Mouse (Mus musculus) stomach, embryonic 16.5 days (tissue): ENCODE measurements around the gene Baiap2. TPM values are rescaled to one million over a fixed set of nuclear protein-coding genes. Genes with fewer than 3 reads are reported as not detected.

ENCODE experiments used
- ATAC-seq: fragments of 200-750 bp; cut with Nextera tagmentation; 2 replicates; pipeline ENCODE4 v1.8.0; 2017; ENCODE audit warnings: moderate number of reproducible peaks, moderate TSS enrichment; ENCODE audit not compliant: insufficient read depth, low FRiP score
- H3K27ac ChIP-seq: fragments of 300-500 bp; sonication (generic); 2 replicates; pipeline ENCODE4 v1.5.1; 2014; ENCODE audit warnings: low read length
- H3K27me3 ChIP-seq: fragments of 300-500 bp; sonication (generic); 2 replicates; pipeline ENCODE4 v1.6.1; 2014; ENCODE audit warnings: low read length, control low read depth, mixed read lengths; ENCODE audit not compliant: control insufficient read depth, insufficient read depth
- H3K36me3 ChIP-seq: fragments of 300-500 bp; sonication (generic); 2 replicates; pipeline ENCODE4 v1.6.1; 2014; ENCODE audit warnings: low read length; ENCODE audit not compliant: control insufficient read depth, insufficient read depth
- H3K4me1 ChIP-seq: fragments of 300-500 bp; sonication (generic); 2 replicates; pipeline ENCODE4 v1.6.1; 2014; ENCODE audit warnings: low read length, control low read depth, mixed read lengths; ENCODE audit not compliant: control insufficient read depth, insufficient read depth
- H3K4me2 ChIP-seq: fragments of 300-500 bp; sonication (generic); 2 replicates; pipeline ENCODE4 v1.6.1; 2014; ENCODE audit warnings: low read depth, low read length, mixed read lengths
- H3K4me3 ChIP-seq: fragments of 300-500 bp; sonication (generic); replicated peaks from 2 replicates; pipeline ENCODE4 v1.5.1; 2014; ENCODE audit warnings: mild to moderate bottlenecking, low read length
- H3K9ac ChIP-seq: fragments of 300-500 bp; sonication (generic); 2 replicates; pipeline ENCODE4 v1.6.1; 2014; ENCODE audit warnings: low read length
- H3K9me3 ChIP-seq: fragments of 300-500 bp; sonication (generic); replicated peaks from 2 replicates; pipeline ENCODE4 v1.6.1; 2016; ENCODE audit warnings: low read length, control low read depth; ENCODE audit not compliant: control insufficient read depth
- WGBS: fragments of 180-500 bp; shearing (Covaris S2); extraction: QIAGEN DNeasy Blood & Tissue Kit; methylation state at CpG from one replicate; pipeline ENCODE4 v1.1.7; 2014; 5-methylcytosine and 5-hydroxymethylcytosine counted together
- polyA plus RNA-seq: library from polyadenylated mRNA; unstranded; fragments of >200 nt; fragmentation: Nextera tagmentation; extraction: Ambion mirVana; gene quantifications from 2 replicates; pipeline ENCODE4 v1.2.1, GENCODE M21; 2015

The Baiap2 gene
- polyA plus RNA-seq, 1 experiment from 2014 or later = 41.4 TPM

DNA sequence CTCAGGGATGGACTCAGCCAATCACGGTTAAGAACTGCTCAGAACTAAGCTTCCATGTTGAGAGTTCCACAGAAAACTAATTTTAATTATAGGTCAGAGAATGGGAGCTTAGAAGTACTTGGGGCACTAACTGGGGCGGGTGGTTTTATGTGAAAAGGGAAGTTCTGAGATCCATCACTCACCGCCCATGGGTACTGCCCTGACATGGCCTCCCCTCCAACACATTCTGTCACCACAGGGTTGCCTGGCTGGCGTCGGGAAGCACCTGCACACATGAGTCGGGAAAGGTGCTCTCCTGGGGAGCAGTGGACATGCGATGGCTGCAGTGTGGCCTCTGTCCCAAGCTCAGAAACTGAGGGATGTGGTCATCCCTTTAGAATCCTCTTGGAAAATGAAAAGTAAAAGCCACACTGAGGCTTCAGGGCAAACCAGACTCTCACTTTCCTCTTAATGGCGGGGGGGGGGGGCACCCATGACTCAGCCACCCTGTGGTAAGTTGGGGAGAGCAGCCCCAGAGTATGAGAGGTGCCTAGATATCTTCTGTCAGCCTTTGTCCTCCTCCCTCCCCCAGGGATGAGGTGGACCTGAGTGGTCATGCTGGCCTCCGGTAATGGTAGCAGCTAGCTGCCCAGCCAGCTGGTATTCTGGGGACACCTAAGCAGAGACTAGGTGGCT lies 44.3 kb downstream of the Baiap2 start:
- WGBS = 73% methylated on average over 9 of the region's 9 CpGs
- no peaks in the 10 kb centered on the region for H3K27me3 ChIP-seq
- H3K27ac ChIP-seq = peak overlapping the region; percentile 49; the same call in 1 of the 2 replicates
- H3K9ac ChIP-seq = no peak overlapping the region
- H3K9me3 ChIP-seq = no peaks in the 10 kb centered on the region
- no peak overlapping the region for H3K4me3 ChIP-seq
- H3K4me2 ChIP-seq = no peak overlapping the region
- H3K36me3 ChIP-seq = peaks cover 6% of the 10 kb centered on the region; the same call in 1 of the 2 replicates
- no peak for ATAC-seq
- peaks cover 32% of the 10 kb centered on the region for H3K4me1 ChIP-seq

GRCm38 (mm10) chr11:119987876-119988275 lies 45.3 kb downstream of the Baiap2 start:
- Histone ChIP-seq H3K36me3 (peaks cover 6% of the 10 kb centered on the region; the same call in 1 of the 2 replicates), H3K9ac (no peak overlapping the region), H3K9me3 (no peaks in the 10 kb centered on the region), H3K4me3 (no peak overlapping the region), H3K27me3 (no peaks in the 10 kb centered on the region), H3K4me1 (peaks cover 32% of the 10 kb centered on the region), H3K4me2 (no peak overlapping the region), H3K27ac (peak overlapping the region; percentile 84)
- ATAC-seq = no peak
- WGBS = 71% methylated on average over 7 of the region's 7 CpGs

- H3K4me3 ChIP-seq = no peak overlapping the region
- ATAC-seq = no peak
- H3K9me3 ChIP-seq = no peaks in the 10 kb centered on the region
- WGBS = 82% methylated on average over 7 of the region's 7 CpGs
- H3K36me3 ChIP-seq = peaks cover 6% of the 10 kb centered on the region; the same call in 1 of the 2 replicates
- peaks cover 32% of the 10 kb centered on the region for H3K4me1 ChIP-seq
- no peak overlapping the region for H3K4me2 ChIP-seq
- H3K9ac ChIP-seq = no peak overlapping the region
- H3K27ac ChIP-seq = peak overlapping the region; percentile 84
- H3K27me3 ChIP-seq = no peaks in the 10 kb centered on the region
Measured at GRCm38 (mm10) chr11:119988391-119988790, 45.8 kb downstream of the Baiap2 start.

GRCm38 (mm10) chr11:119989115-119989564 lies 46.6 kb downstream of the Baiap2 start:
- Histone ChIP-seq H3K9me3 (no peaks in the 10 kb centered on the region), H3K27ac (peak overlapping the region; percentile 84), H3K36me3 (0 out of 2 replicates have a peak, but pooled peaks cover under 1% of the 10 kb centered on the region), H3K4me1 (peaks cover 32% of the 10 kb centered on the region), H3K4me3 (no peak overlapping the region), H3K9ac (no peak overlapping the region; the same call in none of the 2 replicates), H3K4me2 (no peak overlapping the region), H3K27me3 (no peaks in the 10 kb centered on the region)
- ATAC-seq = peak; percentile 74; the same call in 1 of the 2 replicates
- 29% methylated on average over 10 of the region's 10 CpGs for WGBS

DNA sequence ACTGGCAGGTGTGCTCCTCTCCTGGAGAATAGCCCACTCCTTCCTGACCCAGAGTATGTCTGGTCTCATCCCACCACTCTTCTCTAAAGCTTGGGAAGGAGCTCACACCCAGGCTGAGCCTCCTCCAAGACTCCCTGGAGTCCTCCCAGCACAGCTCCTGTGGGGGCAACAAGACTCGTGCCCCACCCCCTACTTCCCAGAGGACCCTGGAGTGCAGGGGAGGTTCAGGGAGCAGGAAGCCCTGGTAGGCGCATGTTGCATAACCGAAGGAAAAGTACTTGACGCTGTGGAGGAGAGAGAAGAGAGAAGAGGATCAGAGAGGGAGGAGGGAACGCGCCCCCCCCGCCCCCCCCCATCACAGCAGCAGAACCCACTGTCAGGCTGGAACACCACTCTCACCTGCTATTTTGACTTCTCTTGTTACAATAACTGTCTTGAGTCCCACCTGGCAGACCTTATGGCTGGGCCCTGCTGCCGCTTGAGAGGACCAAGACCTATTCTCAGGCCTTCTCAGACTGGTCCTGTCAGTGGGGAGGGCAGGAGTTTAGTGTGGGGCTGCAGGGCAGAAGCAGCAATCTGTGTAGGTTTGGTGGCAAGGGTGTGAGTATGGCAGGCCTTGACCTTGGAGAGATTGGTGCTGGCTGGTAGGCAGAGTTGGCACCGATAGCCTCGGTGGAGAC lies 48.2 kb downstream of the Baiap2 start:
- Histone ChIP-seq H3K9ac (peak overlapping the region; percentile 38; the same call in 1 of the 2 replicates), H3K27ac (peak overlapping the region; percentile 78), H3K36me3 (peaks cover 7% of the 10 kb centered on the region; the same call in 1 of the 2 replicates), H3K27me3 (no peaks in the 10 kb centered on the region), H3K9me3 (no peaks in the 10 kb centered on the region), H3K4me1 (peaks cover 32% of the 10 kb centered on the region), H3K4me2 (0 out of 2 replicates have a peak overlapping the region, but pooled peaks have one; percentile 20), H3K4me3 (no peak overlapping the region)
- 40% methylated on average over 10 of the region's 10 CpGs for WGBS
- ATAC-seq = no peak

- peak overlapping the region; percentile 78 for H3K27ac ChIP-seq
Measured at GRCm38 (mm10) chr11:119991338-119991678, 48.7 kb downstream of the Baiap2 start.

DNA sequence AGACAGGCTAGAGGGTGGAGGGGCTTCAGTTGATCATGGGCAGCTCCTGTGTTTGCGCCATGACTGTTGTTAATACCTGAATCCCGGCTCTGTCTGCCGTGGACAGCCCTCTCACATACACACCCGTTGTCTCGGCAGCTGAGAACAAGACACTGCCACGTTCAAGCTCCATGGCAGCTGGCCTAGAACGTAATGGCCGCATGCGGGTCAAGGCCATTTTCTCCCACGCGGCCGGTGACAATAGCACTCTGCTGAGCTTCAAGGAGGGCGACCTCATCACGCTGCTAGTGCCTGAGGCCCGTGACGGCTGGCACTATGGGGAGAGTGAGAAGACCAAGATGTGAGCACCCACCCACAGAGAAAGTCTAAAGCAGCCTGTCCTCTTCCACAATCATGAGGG lies 54.8 kb downstream of the Baiap2 start:
- no peaks in the 10 kb centered on the region for H3K9me3 ChIP-seq
- WGBS = 88% methylated on average over 16 of the region's 16 CpGs
- H3K27me3 ChIP-seq = no peaks in the 10 kb centered on the region
- ATAC-seq = no peak
- no peak overlapping the region for H3K4me2 ChIP-seq
- H3K4me1 ChIP-seq = no peaks in the 10 kb centered on the region
- no peak overlapping the region for H3K9ac ChIP-seq
- no peak overlapping the region for H3K27ac ChIP-seq
- peaks cover 10% of the 10 kb centered on the region; the same call in 1 of the 2 replicates for H3K36me3 ChIP-seq
- H3K4me3 ChIP-seq = no peak overlapping the region

More at GRCm38 (mm10) chr11:119991338-119991678, 48.7 kb downstream of the Baiap2 start:
- H3K36me3 ChIP-seq = peaks cover 7% of the 10 kb centered on the region; the same call in 1 of the 2 replicates
- no peak overlapping the region for H3K4me3 ChIP-seq
- 0 out of 2 replicates have a peak overlapping the region, but pooled peaks have one; percentile 20 for H3K4me2 ChIP-seq
- 5% methylated on average over 10 of the region's 10 CpGs for WGBS
- H3K4me1 ChIP-seq = peaks cover 32% of the 10 kb centered on the region
- H3K9ac ChIP-seq = peak overlapping the region; percentile 38; the same call in 1 of the 2 replicates
- no peaks in the 10 kb centered on the region for H3K27me3 ChIP-seq
- peak; percentile 79 for ATAC-seq
- no peaks in the 10 kb centered on the region for H3K9me3 ChIP-seq

GRCm38 (mm10) chr11:120002041-120002440 lies 59.5 kb downstream of the Baiap2 start:
- Histone ChIP-seq H3K4me3 (no peak overlapping the region), H3K4me1 (no peaks in the 10 kb centered on the region), H3K9me3 (no peaks in the 10 kb centered on the region), H3K27me3 (no peaks in the 10 kb centered on the region), H3K27ac (no peak overlapping the region), H3K4me2 (no peak overlapping the region), H3K9ac (no peak overlapping the region), H3K36me3 (0 out of 2 replicates have a peak, but pooled peaks cover 3% of the 10 kb centered on the region)
- no peak for ATAC-seq
- WGBS = 76% methylated on average over 5 of the region's 5 CpGs
